Mouse (Mus musculus): ENCODE data around the gene P4ha3. TPM values are rescaled to one million over a fixed set of nuclear protein-coding genes. Genes with fewer than 3 reads are reported as not detected.
"Not testable (repeated sequence)": the region's sequence is repeated elsewhere in the genome, so short reads cannot be mapped to it uniquely, and the experiment has no call there.

P4ha3 gene
- 9.4 and 14.7 TPM in 2 replicates for polyA plus RNA-seq (2015; fragmentation: Nextera tagmentation; extraction: Ambion mirVana)

GRCm38 (mm10) chr7:100285383-100285782, at the start of gene P4ha3:
TSS of gene P4ha3 (plus strand) at chr7:100285520.
- ATAC-seq (ENCODE audit: low FRiP score) = peak; percentile 55
- H3K9ac ChIP-seq (replicated peaks) = peak within 1 kb of the TSS; percentile 55
- H3K4me2 ChIP-seq = peak within 1 kb of the TSS; percentile 91
- under 1% methylated on average over 45 of the region's 53 CpGs for WGBS
- H3K36me3 ChIP-seq = no peaks in the 10 kb centered on the region
- no peaks in the 10 kb centered on the region for H3K9me3 ChIP-seq (replicated peaks)
- peak within 1 kb of the TSS; percentile 51 for H3K4me3 ChIP-seq (replicated peaks)
- H3K4me1 ChIP-seq = peaks cover 42% of the 10 kb centered on the region
- H3K27me3 ChIP-seq (replicated peaks) = no peaks in the 10 kb centered on the region; the same call in 1 of the 2 replicates
- peak within 1 kb of the TSS; percentile 49 for H3K27ac ChIP-seq (replicated peaks)

GRCm38 (mm10) chr7:100238271-100238670, 47.0 kb upstream of the P4ha3 start:
- Histone ChIP-seq H3K9me3 (replicated peaks) (no peaks in the 10 kb centered on the region), H3K4me3 (replicated peaks) (no peak overlapping the region), H3K4me2 (no peak overlapping the region), H3K9ac (replicated peaks) (no peak overlapping the region), H3K4me1 (peaks cover 3% of the 10 kb centered on the region; the same call in 1 of the 2 replicates), H3K27ac (replicated peaks) (no peak overlapping the region), H3K36me3 (no peaks in the 10 kb centered on the region), H3K27me3 (replicated peaks) (no peaks in the 10 kb centered on the region)
- no peak for ATAC-seq (ENCODE audit: low FRiP score)
- 81% methylated on average over 1 of the region's 1 CpGs for whole genome bisulfite sequencing

GRCm38 (mm10) chr7:100240601-100241000, 44.7 kb upstream of the P4ha3 start:
- H3K27ac ChIP-seq (replicated peaks) = no peak overlapping the region
- no peaks in the 10 kb centered on the region for H3K9me3 ChIP-seq (replicated peaks)
- WGBS = 77% methylated on average over 2 of the region's 2 CpGs
- no peak overlapping the region for H3K4me3 ChIP-seq (replicated peaks)
- no peaks in the 10 kb centered on the region for H3K36me3 ChIP-seq
- H3K4me2 ChIP-seq = no peak overlapping the region
- H3K4me1 ChIP-seq = no peaks in the 10 kb centered on the region; the same call in 1 of the 2 replicates
- no peak overlapping the region for H3K9ac ChIP-seq (replicated peaks)
- no peak for ATAC-seq (ENCODE audit: low FRiP score)
- no peaks in the 10 kb centered on the region for H3K27me3 ChIP-seq (replicated peaks)

GRCm38 (mm10) chr7:100243007-100243406, 42.3 kb upstream of the P4ha3 start:
- H3K4me3 ChIP-seq (replicated peaks) = no peak overlapping the region
- no peak for ATAC-seq (ENCODE audit: low FRiP score)
- no peak overlapping the region for H3K27ac ChIP-seq (replicated peaks)
- no peaks in the 10 kb centered on the region for H3K27me3 ChIP-seq (replicated peaks)
- H3K4me1 ChIP-seq = no peaks in the 10 kb centered on the region; the same call in 1 of the 2 replicates
- H3K36me3 ChIP-seq = no peaks in the 10 kb centered on the region
- no peak overlapping the region for H3K9ac ChIP-seq (replicated peaks)
- H3K9me3 ChIP-seq (replicated peaks) = no peaks in the 10 kb centered on the region
- WGBS = 84% methylated on average over 1 of the region's 1 CpGs
- H3K4me2 ChIP-seq = no peak overlapping the region

GRCm38 (mm10) chr7:100244225-100244624, 41.1 kb upstream of the P4ha3 start:
- Histone ChIP-seq H3K4me3 (replicated peaks) (no peak overlapping the region), H3K27me3 (replicated peaks) (no peaks in the 10 kb centered on the region), H3K27ac (replicated peaks) (no peak overlapping the region), H3K36me3 (no peaks in the 10 kb centered on the region), H3K4me2 (no peak overlapping the region), H3K4me1 (no peaks in the 10 kb centered on the region), H3K9me3 (replicated peaks) (no peaks in the 10 kb centered on the region), H3K9ac (replicated peaks) (no peak overlapping the region)
- ATAC-seq (ENCODE audit: low FRiP score) = no peak
- 90% methylated on average over 4 of the region's 4 CpGs for WGBS

GRCm38 (mm10) chr7:100245176-100245575, 40.1 kb upstream of the P4ha3 start:
- no peak for ATAC-seq (ENCODE audit: low FRiP score)

GRCm38 (mm10) chr7:100250667-100251066, 34.7 kb upstream of the P4ha3 start:
- no peak overlapping the region for H3K9ac ChIP-seq (replicated peaks)
- peaks cover 24% of the 10 kb centered on the region for H3K36me3 ChIP-seq
- H3K4me3 ChIP-seq (replicated peaks) = no peak overlapping the region
- 93% methylated on average over 5 of the region's 5 CpGs for WGBS
- H3K9me3 ChIP-seq (replicated peaks) = no peaks in the 10 kb centered on the region
- H3K4me1 ChIP-seq = no peaks in the 10 kb centered on the region
- ATAC-seq (ENCODE audit: low FRiP score) = no peak
- no peak overlapping the region for H3K4me2 ChIP-seq
- H3K27ac ChIP-seq (replicated peaks) = no peak overlapping the region
- H3K27me3 ChIP-seq (replicated peaks) = no peaks in the 10 kb centered on the region

More at GRCm38 (mm10) chr7:100245176-100245575, 40.1 kb upstream of the P4ha3 start:
- Histone ChIP-seq H3K27me3 (replicated peaks) (no peaks in the 10 kb centered on the region), H3K27ac (replicated peaks) (no peak overlapping the region), H3K4me3 (replicated peaks) (no peak overlapping the region), H3K36me3 (no peaks in the 10 kb centered on the region), H3K4me2 (no peak overlapping the region), H3K9me3 (replicated peaks) (no peaks in the 10 kb centered on the region), H3K9ac (replicated peaks) (no peak overlapping the region), H3K4me1 (no peaks in the 10 kb centered on the region)
- WGBS = 90% methylated on average over 3 of the region's 3 CpGs

- WGBS = 92% methylated on average over 3 of the region's 3 CpGs
- no peak for ATAC-seq (ENCODE audit: low FRiP score)
- Histone ChIP-seq H3K36me3 (peaks cover 45% of the 10 kb centered on the region), H3K4me1 (no peaks in the 10 kb centered on the region), H3K27me3 (replicated peaks) (no peaks in the 10 kb centered on the region), H3K9me3 (replicated peaks) (no peaks in the 10 kb centered on the region), H3K4me2 (no peak overlapping the region), H3K4me3 (replicated peaks) (no peak overlapping the region), H3K27ac (replicated peaks) (no peak overlapping the region), H3K9ac (replicated peaks) (no peak overlapping the region)
Measured at GRCm38 (mm10) chr7:100262350-100262749, 23.0 kb upstream of the P4ha3 start.

GRCm38 (mm10) chr7:100264934-100265333, 20.4 kb upstream of the P4ha3 start:
- not testable (repeated sequence) for H3K4me1 ChIP-seq; H3K9ac ChIP-seq (replicated peaks); H3K4me3 ChIP-seq (replicated peaks); ATAC-seq (ENCODE audit: low FRiP score); H3K27me3 ChIP-seq (replicated peaks); H3K9me3 ChIP-seq (replicated peaks); H3K27ac ChIP-seq (replicated peaks); H3K4me2 ChIP-seq
- 65% methylated on average over 17 of the region's 17 CpGs for WGBS
- peaks cover 51% of the 10 kb centered on the region for H3K36me3 ChIP-seq

- 96% methylated on average over 8 of the region's 8 CpGs for WGBS
Measured at GRCm38 (mm10) chr7:100272369-100272768, 13.0 kb upstream of the P4ha3 start.

GRCm38 (mm10) chr7:100274507-100274906, 10.8 kb upstream of the P4ha3 start:
- H3K4me1 ChIP-seq = no peaks in the 10 kb centered on the region
- H3K9ac ChIP-seq (replicated peaks) = no peak overlapping the region
- H3K4me2 ChIP-seq = no peak overlapping the region
- H3K9me3 ChIP-seq (replicated peaks) = no peaks in the 10 kb centered on the region
- no peak overlapping the region for H3K27ac ChIP-seq (replicated peaks)
- no peak overlapping the region for H3K4me3 ChIP-seq (replicated peaks)
- peaks cover 11% of the 10 kb centered on the region for H3K36me3 ChIP-seq
- ATAC-seq (ENCODE audit: low FRiP score) = no peak
- WGBS = 91% methylated on average over 6 of the region's 6 CpGs
- no peaks in the 10 kb centered on the region for H3K27me3 ChIP-seq (replicated peaks)

More at GRCm38 (mm10) chr7:100272369-100272768, 13.0 kb upstream of the P4ha3 start:
- Histone ChIP-seq H3K27ac (replicated peaks) (no peak overlapping the region), H3K4me1 (no peaks in the 10 kb centered on the region), H3K9me3 (replicated peaks) (no peaks in the 10 kb centered on the region), H3K4me2 (no peak overlapping the region), H3K9ac (replicated peaks) (no peak overlapping the region), H3K27me3 (replicated peaks) (no peaks in the 10 kb centered on the region), H3K36me3 (peaks cover 20% of the 10 kb centered on the region), H3K4me3 (replicated peaks) (no peak overlapping the region)
- ATAC-seq (ENCODE audit: low FRiP score) = no peak

- 43% methylated on average over 2 of the region's 2 CpGs for WGBS
- Histone ChIP-seq H3K4me3 (replicated peaks) (no peak overlapping the region), H3K36me3 (peaks cover 6% of the 10 kb centered on the region), H3K27ac (replicated peaks) (no peak overlapping the region), H3K9me3 (replicated peaks) (no peaks in the 10 kb centered on the region), H3K9ac (replicated peaks) (no peak overlapping the region), H3K27me3 (replicated peaks) (no peaks in the 10 kb centered on the region), H3K4me2 (no peak overlapping the region), H3K4me1 (no peaks in the 10 kb centered on the region)
- ATAC-seq (ENCODE audit: low FRiP score) = no peak
Measured at GRCm38 (mm10) chr7:100276397-100276796, 8.9 kb upstream of the P4ha3 start.

All from neural tube, embryonic 15.5 days (tissue).